In the genomic region with DNA sequence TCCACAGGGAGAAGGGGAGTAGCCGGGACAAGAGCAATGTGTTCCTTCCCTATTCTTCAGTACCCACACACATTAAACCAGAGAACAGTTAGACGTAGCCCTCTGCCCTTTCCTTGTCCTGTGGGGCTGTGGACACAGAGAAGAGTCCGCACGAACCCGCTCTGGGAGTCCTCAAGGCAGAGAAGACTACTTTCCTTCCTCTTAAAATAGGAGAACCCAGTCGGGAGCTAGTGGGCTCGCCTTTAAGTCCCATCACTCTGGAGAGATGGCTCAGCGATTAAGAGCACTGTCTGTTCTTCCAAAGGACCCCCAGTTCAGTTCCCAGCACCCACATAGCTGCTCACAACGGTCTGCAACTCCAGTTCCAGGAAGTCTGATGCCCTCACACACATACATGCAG, we compare ENCODE assay signal across 8 mouse cellular contexts. TPM values are rescaled to one million over a fixed set of nuclear protein-coding genes. Genes with fewer than 3 reads are reported as not detected.
DNase-seq lines count a peak whose midpoint lies in the region; ATAC-seq and TF ChIP-seq lines count a peak whose summit lies in the region.

No protein-coding gene starts in this region.

- H3K9ac ChIP-seq in lung, embryonic 16.5 days (ENCODE audit: low read length) = peak overlapping the region; percentile 81

- no peak for ATAC-seq in lung, embryonic 16.5 days (ENCODE audit: low read depth)

- TF ChIP-seq POLR2A in embryonic fibroblast, embryonic 13.5 days (IDR thresholded peaks at IDR 0.05; ENCODE audit: low read depth, low read length) = no peak
- no peak for TF ChIP-seq POLR2A in olfactory bulb, adult 2 months (IDR thresholded peaks at IDR 0.05; ENCODE audit: insufficient read depth, low read depth, low read length)

- peak overlapping the region; percentile 68 for H3K4me3 ChIP-seq in lung, embryonic 16.5 days (ENCODE audit: low read length)
- peak overlapping the region; percentile 90 for H3K4me3 ChIP-seq in embryonic fibroblast, embryonic 13.5 days (ENCODE audit: insufficient read depth, low read length)
- H3K4me3 ChIP-seq in limb, embryonic 10.5 days = peak overlapping the region; percentile 90
- H3K4me3 ChIP-seq in olfactory bulb, adult 2 months (ENCODE audit: insufficient read depth, low read depth, low read length) = peak overlapping the region; percentile 74

- H3K27ac ChIP-seq in lung, embryonic 16.5 days (ENCODE audit: low read length) = peak overlapping the region; percentile 82
- H3K27ac ChIP-seq in embryonic fibroblast, embryonic 13.5 days (ENCODE audit: insufficient read depth, low read length) = peak overlapping the region; percentile 15; the same call in 1 of the 2 replicates
- peak overlapping the region; percentile 92 for H3K27ac ChIP-seq in limb, embryonic 10.5 days
- no peak overlapping the region for H3K27ac ChIP-seq in olfactory bulb, adult 2 months (ENCODE audit: insufficient read depth, low read depth, low read length)

- H3K36me3 ChIP-seq in lung, embryonic 16.5 days (ENCODE audit: control insufficient read depth, insufficient read depth, low read length) = peaks cover 26% of the 10 kb centered on the region
- H3K36me3 ChIP-seq in limb, embryonic 10.5 days = peaks cover 44% of the 10 kb centered on the region

- WGBS in lung, embryonic 16.5 days = 40% methylated on average over 9 of the region's 9 CpGs
- 51% methylated on average over 9 of the region's 9 CpGs for WGBS in limb, embryonic 10.5 days
- 47% methylated on average over 9 of the region's 9 CpGs for WGBS in olfactory bulb, adult 2 months

- H3K4me1 ChIP-seq in lung, embryonic 16.5 days (replicated peaks; ENCODE audit: control insufficient read depth, insufficient read depth, low read length) = peaks cover 17% of the 10 kb centered on the region
- H3K4me1 ChIP-seq in embryonic fibroblast, embryonic 13.5 days (ENCODE audit: control insufficient read depth, insufficient read depth, low read length) = no peaks in the 10 kb centered on the region
- H3K4me1 ChIP-seq in limb, embryonic 10.5 days = peaks cover 19% of the 10 kb centered on the region
- H3K4me1 ChIP-seq in olfactory bulb, adult 2 months (ENCODE audit: control insufficient read depth, insufficient read depth, low read length) = peaks cover 12% of the 10 kb centered on the region

- no peak for TF ChIP-seq CTCF in embryonic fibroblast, embryonic 13.5 days (IDR thresholded peaks at IDR 0.05; ENCODE audit: borderline replicate concordance, insufficient read depth, low read length)
- TF ChIP-seq CTCF in olfactory bulb, adult 2 months (IDR thresholded peaks at IDR 0.05; ENCODE audit: insufficient read depth, low read depth, low read length) = no peak

- H3K27me3 ChIP-seq in lung, embryonic 16.5 days (ENCODE audit: control insufficient read depth, insufficient read depth, low read depth, low read length) = no peaks in the 10 kb centered on the region
- no peaks in the 10 kb centered on the region for H3K27me3 ChIP-seq in limb, embryonic 10.5 days (ENCODE audit: low read depth, poor library complexity, severe bottlenecking)

- H3K4me2 ChIP-seq in lung, embryonic 16.5 days (ENCODE audit: low read depth, low read length) = peak overlapping the region; percentile 73

- no peaks in the 10 kb centered on the region for H3K9me3 ChIP-seq in lung, embryonic 16.5 days (ENCODE audit: control insufficient read depth, low read length)
- no peaks in the 10 kb centered on the region for H3K9me3 ChIP-seq in limb, embryonic 10.5 days (replicated peaks)

- DNase-seq in lung, postnatal 14 days = no peak
- no peak for DNase-seq in limb, embryonic 10.5 days (ENCODE audit: low spot score)
- no peak for DNase-seq in right cerebral cortex, postnatal 36 days (ENCODE audit: low spot score in 2 of 2)
- DNase-seq in layer of hippocampus, adult 11-12 months (ENCODE audit: low spot score) = no peak
- DNase-seq in embryo, embryonic 10 days (ENCODE audit: low spot score) = no peak

RNA-seq across cellular contexts. Expression of a gene that starts 0.9 kb away (rescaled TPM):
- polyA plus RNA-seq in lung, embryonic 16.5 days (2015; fragmentation: Nextera tagmentation; extraction: Ambion mirVana) = 50.3 and 55.0 TPM in 2 replicates
- 46.1 and 61.2 TPM in 2 replicates for polyA plus RNA-seq in embryonic fibroblast, embryonic 13.5 days (2011; ENCODE audit: insufficient read length, low read depth, missing spikeins)
- polyA plus RNA-seq in limb, embryonic 10.5 days (2016; fragmentation: Nextera tagmentation; extraction: Ambion mirVana) = 31.8 and 40.6 TPM in 2 replicates
- not detected in 2 replicates for polyA plus RNA-seq in olfactory bulb, adult 2 months (2012; ENCODE audit: insufficient read depth, insufficient read length, low replicate concordance, missing spikeins)

RNA-seq across cellular contexts. Expression of a gene that starts 8.4 kb away (rescaled TPM):
- polyA plus RNA-seq in lung, embryonic 16.5 days (2015; fragmentation: Nextera tagmentation; extraction: Ambion mirVana) = 55.5 and 57.1 TPM in 2 replicates
- polyA plus RNA-seq in embryonic fibroblast, embryonic 13.5 days (2011; ENCODE audit: insufficient read length, low read depth, missing spikeins) = 14.5 and 15.3 TPM in 2 replicates
- polyA plus RNA-seq in limb, embryonic 10.5 days (2016; fragmentation: Nextera tagmentation; extraction: Ambion mirVana) = 37.7 and 39.2 TPM in 2 replicates
- not detected in 2 replicates for polyA plus RNA-seq in olfactory bulb, adult 2 months (2012; ENCODE audit: insufficient read depth, insufficient read length, low replicate concordance, missing spikeins)

RNA-seq across cellular contexts. Expression of a gene that starts 17.7 kb away (rescaled TPM):
- polyA plus RNA-seq in lung, embryonic 16.5 days (2015; fragmentation: Nextera tagmentation; extraction: Ambion mirVana) = 23.7 and 26.8 TPM in 2 replicates
- 1.6 and 3.4 TPM in 2 replicates for polyA plus RNA-seq in embryonic fibroblast, embryonic 13.5 days (2011; ENCODE audit: insufficient read length, low read depth, missing spikeins)
- 7.7 and 10.0 TPM in 2 replicates for polyA plus RNA-seq in limb, embryonic 10.5 days (2016; fragmentation: Nextera tagmentation; extraction: Ambion mirVana)
- polyA plus RNA-seq in olfactory bulb, adult 2 months (2012; ENCODE audit: insufficient read depth, insufficient read length, low replicate concordance, missing spikeins) = not detected in 2 replicates

RNA-seq across cellular contexts. Expression of a gene that starts 40.7 kb away (rescaled TPM):
- polyA plus RNA-seq in lung, embryonic 16.5 days (2015; fragmentation: Nextera tagmentation; extraction: Ambion mirVana) = 24.1 and 26.0 TPM in 2 replicates
- polyA plus RNA-seq in embryonic fibroblast, embryonic 13.5 days (2011; ENCODE audit: insufficient read length, low read depth, missing spikeins) = 22.7 and 22.9 TPM in 2 replicates
- 11.4 and 11.5 TPM in 2 replicates for polyA plus RNA-seq in limb, embryonic 10.5 days (2016; fragmentation: Nextera tagmentation; extraction: Ambion mirVana)
- not detected in 2 replicates for polyA plus RNA-seq in olfactory bulb, adult 2 months (2012; ENCODE audit: insufficient read depth, insufficient read length, low replicate concordance, missing spikeins)

RNA-seq across cellular contexts. Expression of a gene that starts 40.9 kb away (rescaled TPM):
- polyA plus RNA-seq in lung, embryonic 16.5 days (2015; fragmentation: Nextera tagmentation; extraction: Ambion mirVana) = 31.2 and 33.8 TPM in 2 replicates
- 55.2 and 58.0 TPM in 2 replicates for polyA plus RNA-seq in embryonic fibroblast, embryonic 13.5 days (2011; ENCODE audit: insufficient read length, low read depth, missing spikeins)
- 72.7 and 78.5 TPM in 2 replicates for polyA plus RNA-seq in limb, embryonic 10.5 days (2016; fragmentation: Nextera tagmentation; extraction: Ambion mirVana)
- polyA plus RNA-seq in olfactory bulb, adult 2 months (2012; ENCODE audit: insufficient read depth, insufficient read length, low replicate concordance, missing spikeins) = 150 TPM in 1 of 2 replicates, not detected in the other

Comparison
In these comparisons a context has a peak if more than half of its experiments do, and no peak if none do; other contexts are left out.
1. RNA of a gene that starts 8.4 kb away (polyA plus RNA-seq): 55.5 to 57.1 TPM in lung, embryonic 16.5 days, 37.7 to 39.2 TPM in limb, embryonic 10.5 days and 14.5 to 15.3 TPM in embryonic fibroblast, embryonic 13.5 days; not detected in olfactory bulb, adult 2 months; every median in the first group is over 10 times any median in the second.
2. Peak in every context shown above with its lines, with median percentiles within 50 percentile points of each other: H3K4me3 ChIP-seq.